Mouse (Mus musculus) embryonic facial prominence, embryonic 10.5 days (tissue): ENCODE data around the gene Prtg. TPM values are rescaled to one million over a fixed set of nuclear protein-coding genes. Genes with fewer than 3 reads are reported as not detected.

Experiments
- DNase-seq: peaks from one replicate; pipeline ENCODE4 v3.0.0-alpha.2; 2017; ENCODE audit warnings: low spot score
- H3K27ac ChIP-seq: fragments of 300-500 bp; sonication (generic); replicated peaks from 2 replicates; pipeline ENCODE4 v1.5.1; 2016; ENCODE audit warnings: mild to moderate bottlenecking
- H3K27me3 ChIP-seq: fragments of 300-500 bp; sonication (generic); replicated peaks from 2 replicates; pipeline ENCODE4 v1.6.1; 2016; ENCODE audit warnings: low read depth, mild to moderate bottlenecking; ENCODE audit not compliant: poor library complexity, severe bottlenecking
- H3K36me3 ChIP-seq: fragments of 300-500 bp; sonication (generic); replicated peaks from 2 replicates; pipeline ENCODE4 v1.6.1; 2016; ENCODE audit warnings: mild to moderate bottlenecking, moderate library complexity
- H3K4me1 ChIP-seq: fragments of 300-500 bp; sonication (generic); 2 replicates; pipeline ENCODE4 v1.6.1; 2016
- H3K4me3 ChIP-seq: fragments of 300-500 bp; sonication (generic); 2 replicates; pipeline ENCODE4 v1.5.1; 2016; ENCODE audit warnings: mild to moderate bottlenecking, moderate library complexity
- H3K9me3 ChIP-seq: fragments of 300-500 bp; sonication (generic); 2 replicates; pipeline ENCODE4 v1.6.1; 2016; ENCODE audit warnings: mild to moderate bottlenecking
- WGBS: fragments of 180-500 bp; shearing (Covaris S2); methylation state at CpG from one replicate; pipeline ENCODE4 v1.1.7; 2016; 5-methylcytosine and 5-hydroxymethylcytosine counted together
- polyA plus RNA-seq: library from polyadenylated mRNA; unstranded; fragments of >200 nt; fragmentation: Nextera tagmentation; extraction: Ambion mirVana; gene quantifications from 2 replicates; pipeline ENCODE4 v1.2.1, GENCODE M21; 2016

Prtg gene
- polyA plus RNA-seq, 1 experiment from 2014 or later = 9.5 TPM

DNA sequence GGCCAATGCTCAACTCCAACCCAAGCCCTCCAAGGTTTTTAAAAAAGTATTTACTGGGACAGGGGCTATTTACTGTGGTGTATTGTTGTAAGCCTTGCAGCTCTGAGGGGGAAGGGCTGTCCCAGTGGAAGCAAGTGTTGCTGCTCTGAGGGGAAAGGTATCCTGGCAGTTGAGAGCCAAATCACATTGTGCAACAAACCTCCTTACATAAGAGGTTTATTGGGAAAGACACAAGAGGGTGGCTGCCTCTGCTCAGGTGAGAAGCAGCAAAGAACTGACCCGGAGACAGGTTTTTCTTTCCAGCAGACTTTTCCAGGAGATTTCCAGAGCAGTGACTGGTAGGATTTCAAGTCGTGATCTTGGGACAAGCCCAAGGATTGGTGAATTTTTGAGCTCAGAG, 129.6 kb downstream of the Prtg start:
- H3K27me3 ChIP-seq = no peaks in the 10 kb centered on the region
- no peaks in the 10 kb centered on the region for H3K4me1 ChIP-seq
- H3K36me3 ChIP-seq = peaks cover 42% of the 10 kb centered on the region
- no peaks in the 10 kb centered on the region for H3K9me3 ChIP-seq
- H3K4me3 ChIP-seq = no peak overlapping the region
- no peak for DNase-seq
- no peak overlapping the region for H3K27ac ChIP-seq
- 75% methylated on average over 2 of the region's 2 CpGs for WGBS

GRCm38 (mm10) chr9:72943424-72943823, 136.8 kb downstream of the Prtg start:
- Histone ChIP-seq H3K36me3 (peaks cover 52% of the 10 kb centered on the region), H3K4me1 (no peaks in the 10 kb centered on the region), H3K9me3 (peaks cover 7% of the 10 kb centered on the region; the same call in 1 of the 2 replicates), H3K4me3 (no peak overlapping the region), H3K27ac (no peak overlapping the region), H3K27me3 (no peaks in the 10 kb centered on the region)
- no peak for DNase-seq
- WGBS = 62% methylated on average over 3 of the region's 3 CpGs

DNA sequence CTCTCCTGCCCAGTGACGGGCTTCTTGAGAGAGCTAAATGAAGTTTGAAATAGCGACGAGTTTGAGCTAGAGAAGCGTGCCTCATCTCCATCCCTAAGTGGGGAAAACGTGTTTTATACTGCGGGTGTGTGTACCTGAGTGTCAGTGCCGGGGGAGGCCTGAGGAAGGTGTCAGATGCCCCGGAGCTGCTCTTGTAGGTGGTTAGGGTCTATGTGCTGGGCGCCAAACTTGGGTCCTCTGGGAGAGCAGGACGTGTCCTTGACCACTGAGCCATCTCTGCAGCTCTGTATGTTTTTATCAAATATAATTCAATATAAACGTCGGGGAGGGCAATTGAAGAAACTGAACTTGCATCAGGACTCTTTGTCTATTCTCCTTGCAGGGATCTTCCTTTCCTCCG, 137.6 kb downstream of the Prtg start:
- WGBS = 90% methylated on average over 13 of the region's 13 CpGs
- no peak for DNase-seq
- no peaks in the 10 kb centered on the region for H3K4me1 ChIP-seq
- no peak overlapping the region for H3K4me3 ChIP-seq
- peaks cover 7% of the 10 kb centered on the region; the same call in 1 of the 2 replicates for H3K9me3 ChIP-seq
- H3K27ac ChIP-seq = no peak overlapping the region
- no peaks in the 10 kb centered on the region for H3K27me3 ChIP-seq
- peaks cover 52% of the 10 kb centered on the region for H3K36me3 ChIP-seq

GRCm38 (mm10) chr9:72947010-72947409, 140.3 kb downstream of the Prtg start:
- no peak overlapping the region for H3K27ac ChIP-seq
- peaks cover 7% of the 10 kb centered on the region; the same call in 1 of the 2 replicates for H3K9me3 ChIP-seq
- H3K4me1 ChIP-seq = no peaks in the 10 kb centered on the region
- no peaks in the 10 kb centered on the region for H3K27me3 ChIP-seq
- H3K36me3 ChIP-seq = peaks cover 52% of the 10 kb centered on the region
- DNase-seq = no peak
- H3K4me3 ChIP-seq = no peak overlapping the region
- WGBS = 93% methylated on average over 1 of the region's 1 CpGs

DNA sequence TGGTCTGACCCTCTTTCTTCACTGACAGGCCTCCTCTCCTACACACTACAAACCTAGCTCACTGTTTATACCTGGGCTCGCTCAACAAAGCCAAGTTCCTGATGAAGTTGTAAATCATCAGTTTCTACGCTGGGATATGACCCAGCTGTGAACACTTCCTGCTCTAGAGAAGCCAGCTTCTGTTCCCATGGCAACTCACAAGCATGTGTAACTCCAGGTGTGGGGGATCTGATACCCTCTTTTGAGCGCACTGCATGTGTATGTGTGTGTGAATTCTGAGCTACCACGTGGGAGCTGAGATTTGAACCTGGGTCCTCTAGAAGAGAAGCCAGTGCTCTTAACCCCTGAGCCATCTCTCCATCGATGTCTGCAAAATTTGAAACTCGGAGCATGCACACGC, 142.9 kb downstream of the Prtg start:
- no peak for DNase-seq
- 76% methylated on average over 7 of the region's 7 CpGs for WGBS
- Histone ChIP-seq H3K4me1 (no peaks in the 10 kb centered on the region), H3K9me3 (peaks cover 7% of the 10 kb centered on the region; the same call in 1 of the 2 replicates), H3K27ac (no peak overlapping the region), H3K27me3 (no peaks in the 10 kb centered on the region), H3K36me3 (peaks cover 32% of the 10 kb centered on the region), H3K4me3 (no peak overlapping the region)

DNA sequence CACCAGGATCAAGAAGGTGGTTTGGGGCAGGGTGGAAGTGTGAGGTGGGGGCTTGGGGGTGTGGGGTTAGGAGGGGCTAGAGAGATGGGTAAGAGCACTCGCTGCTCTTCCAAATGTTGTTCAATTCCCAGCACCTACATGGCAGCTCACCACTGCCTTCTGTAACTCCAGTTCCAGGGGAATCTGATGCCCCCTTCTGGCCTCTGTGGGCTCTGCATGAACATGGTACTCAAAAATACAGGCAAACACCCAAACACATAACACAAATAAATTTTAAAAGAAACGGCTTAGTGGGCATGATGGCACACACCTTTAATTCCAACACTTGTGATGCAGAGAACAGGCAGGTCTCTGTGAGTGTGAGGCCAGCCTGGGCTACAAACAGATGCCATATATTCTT, 148.1 kb downstream of the Prtg start:
- H3K4me3 ChIP-seq = no peak overlapping the region
- no peak overlapping the region for H3K27ac ChIP-seq
- H3K36me3 ChIP-seq = no peaks in the 10 kb centered on the region
- 62% methylated on average over 2 of the region's 2 CpGs for WGBS
- no peaks in the 10 kb centered on the region for H3K9me3 ChIP-seq
- peaks cover 14% of the 10 kb centered on the region for H3K4me1 ChIP-seq
- no peaks in the 10 kb centered on the region for H3K27me3 ChIP-seq
- DNase-seq = peak; percentile 47

DNA sequence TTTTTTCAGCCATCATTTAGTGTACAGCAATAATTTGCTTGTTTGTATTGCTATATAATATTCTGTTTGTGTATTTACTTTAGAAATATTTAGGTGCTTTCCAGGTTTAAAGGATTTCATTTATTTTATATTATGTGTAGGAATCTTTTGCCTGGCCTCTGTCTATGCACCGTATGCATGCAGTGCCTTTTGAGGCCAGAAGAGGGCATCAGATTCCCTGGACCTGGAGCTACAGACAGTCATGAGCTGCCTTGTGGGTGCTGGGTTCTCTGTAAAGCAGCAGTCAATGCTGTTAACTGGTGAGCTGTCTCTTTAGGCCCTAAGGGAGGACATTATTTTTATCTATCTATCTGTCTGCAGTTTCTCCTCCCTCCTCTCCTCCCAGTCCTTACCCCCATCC, 148.9 kb downstream of the Prtg start:
- peak; percentile 66 for DNase-seq
- WGBS = 18% methylated on average over 1 of the region's 1 CpGs
- Histone ChIP-seq H3K9me3 (no peaks in the 10 kb centered on the region), H3K4me1 (peaks cover 14% of the 10 kb centered on the region), H3K27ac (no peak overlapping the region), H3K36me3 (no peaks in the 10 kb centered on the region), H3K4me3 (no peak overlapping the region), H3K27me3 (no peaks in the 10 kb centered on the region)

GRCm38 (mm10) chr9:72958521-72959450, 152.1 kb downstream of the Prtg start, which contains the start of the genes Dyx1c1 and Gm44503:
TSS of gene Dyx1c1 (plus strand) at chr9:72958785.
TSS of gene Gm44503 (plus strand) at chr9:72958852.
- DNase-seq = peak; percentile 92
- H3K27ac ChIP-seq = peak within 1 kb of the TSS; percentile 83
- peaks cover 14% of the 10 kb centered on the region for H3K4me1 ChIP-seq
- H3K36me3 ChIP-seq = no peaks in the 10 kb centered on the region
- WGBS = 2% methylated on average over 43 of the region's 43 CpGs
- H3K9me3 ChIP-seq = no peaks in the 10 kb centered on the region
- H3K4me3 ChIP-seq = peak within 1 kb of the TSS; percentile 79
- H3K27me3 ChIP-seq = no peaks in the 10 kb centered on the region

- 81% methylated on average over 8 of the region's 8 CpGs for WGBS
- no peaks in the 10 kb centered on the region for H3K9me3 ChIP-seq
- DNase-seq = no peak
- H3K27me3 ChIP-seq = no peaks in the 10 kb centered on the region
- H3K27ac ChIP-seq = no peak overlapping the region
- H3K36me3 ChIP-seq = no peaks in the 10 kb centered on the region
- H3K4me1 ChIP-seq = peaks cover 14% of the 10 kb centered on the region
- no peak overlapping the region for H3K4me3 ChIP-seq
These were observed 154.7 kb downstream of the Prtg start for GRCm38 (mm10) chr9:72961346-72961745.

GRCm38 (mm10) chr9:72961959-72962358, 155.3 kb downstream of the Prtg start:
- WGBS = 76% methylated on average over 15 of the region's 15 CpGs
- Histone ChIP-seq H3K4me1 (peaks cover 14% of the 10 kb centered on the region), H3K9me3 (no peaks in the 10 kb centered on the region), H3K36me3 (no peaks in the 10 kb centered on the region), H3K4me3 (no peak overlapping the region), H3K27me3 (no peaks in the 10 kb centered on the region), H3K27ac (no peak overlapping the region)
- no peak for DNase-seq

Other genes starting within 250 kb of the Prtg start
- 660 and 664 TPM in 2 replicates for gene Nedd4, start 144.5 kb upstream of the Prtg start, polyA plus RNA-seq
- gene Pygo1, start 118.8 kb downstream of the Prtg start, polyA plus RNA-seq = 6.5 and 7.3 TPM in 2 replicates
- 1.7 and 2.0 TPM in 2 replicates for gene Dyx1c1, start 151.9 kb downstream of the Prtg start, polyA plus RNA-seq
- gene Gm44503, start 152.0 kb downstream of the Prtg start, polyA plus RNA-seq = not detected in 2 replicates
- 15.1 and 16.1 TPM in 2 replicates for gene Ccpg1os, start 178.5 kb downstream of the Prtg start, polyA plus RNA-seq
- gene Ccpg1, start 178.6 kb downstream of the Prtg start, polyA plus RNA-seq = 14.1 and 17.1 TPM in 2 replicates
- gene Pigb, start 233.5 kb downstream of the Prtg start, polyA plus RNA-seq = 15.0 and 17.4 TPM in 2 replicates
- gene Rab27a, start 238.0 kb downstream of the Prtg start, polyA plus RNA-seq = 3.0 and 5.3 TPM in 2 replicates